Mouse (Mus musculus): ENCODE results near the gene Praf2. TPM values are rescaled to one million over a fixed set of nuclear protein-coding genes. Genes with fewer than 3 reads are reported as not detected.
"Not testable (repeated sequence)": the region's sequence is repeated elsewhere in the genome, so short reads cannot be mapped to it uniquely, and the experiment has no call there.

Gene Praf2
- total RNA-seq (2021): 100 to 1,000 TPM in 1 of 2 experiments, 10 to 100 TPM in 1; 97.3 to 105 TPM

GRCm38 (mm10) chrX:7728215-7728921, at the start of gene Praf2:
Praf2 (plus strand) TSS chrX:7728439.
- intact Hi-C loops (cut with DNase I): no loop called here
- DNase-seq (ENCODE audit: extremely low spot score in 1 of 2, low spot score in 2 of 2): peak; percentile 77 to 83

DNA sequence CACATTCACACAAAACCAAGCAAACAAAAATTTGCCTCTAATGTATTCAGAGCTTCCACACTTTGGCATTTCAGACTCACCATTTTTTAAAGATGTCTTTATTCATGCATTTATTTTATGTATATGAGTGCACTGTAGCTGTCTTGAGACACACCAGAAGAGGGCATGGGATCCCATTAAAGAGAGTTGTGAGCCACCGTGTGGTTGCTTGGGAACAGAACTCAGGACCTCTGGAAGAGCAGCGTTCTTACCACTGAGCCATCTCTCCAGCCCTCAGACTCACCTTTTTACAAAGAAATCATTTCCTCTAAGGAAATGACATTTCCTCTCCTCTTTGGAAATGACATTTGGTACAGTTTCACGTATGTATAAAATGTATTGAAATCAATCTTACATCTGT, 49.3 kb upstream of the Praf2 start:
- DNase-seq (ENCODE audit: extremely low spot score in 1 of 2, low spot score in 2 of 2): no peak
- intact Hi-C loops (cut with DNase I): no loop called here

DNA sequence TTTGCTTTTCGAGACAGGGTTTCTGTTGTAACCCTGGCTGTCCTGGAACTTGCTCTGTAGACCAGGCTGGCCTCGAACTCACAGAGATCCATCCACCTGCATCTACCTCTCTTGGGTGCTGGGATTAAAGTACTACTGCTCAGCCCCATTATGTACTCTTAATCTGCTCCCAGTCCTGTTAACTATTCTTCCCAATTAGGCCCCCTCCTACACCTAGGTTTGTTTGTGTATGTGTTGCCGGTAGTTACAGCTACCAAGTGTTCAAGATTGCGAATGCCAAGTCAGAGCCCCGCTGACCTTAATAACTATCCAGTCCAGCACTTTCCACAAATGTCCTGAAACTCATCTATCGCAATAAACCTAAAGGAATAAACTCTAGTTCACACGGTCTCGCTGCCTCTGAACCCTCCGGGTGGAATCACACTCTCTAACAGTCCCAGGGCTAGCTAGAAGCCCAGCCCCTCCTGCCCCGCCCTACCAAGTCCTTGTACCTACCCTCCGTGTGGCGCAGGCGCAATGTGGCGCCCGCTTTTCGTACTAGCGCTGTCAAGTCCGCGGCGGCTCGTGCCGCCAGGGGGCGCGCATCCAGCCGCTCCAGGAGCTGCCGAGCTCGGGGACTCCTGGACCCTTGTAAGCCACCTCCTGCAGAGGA, 48.7 kb upstream of the Praf2 start:
- peak; percentile 62 to 91 for DNase-seq (ENCODE audit: extremely low spot score in 1 of 2, low spot score in 2 of 2)

DNA sequence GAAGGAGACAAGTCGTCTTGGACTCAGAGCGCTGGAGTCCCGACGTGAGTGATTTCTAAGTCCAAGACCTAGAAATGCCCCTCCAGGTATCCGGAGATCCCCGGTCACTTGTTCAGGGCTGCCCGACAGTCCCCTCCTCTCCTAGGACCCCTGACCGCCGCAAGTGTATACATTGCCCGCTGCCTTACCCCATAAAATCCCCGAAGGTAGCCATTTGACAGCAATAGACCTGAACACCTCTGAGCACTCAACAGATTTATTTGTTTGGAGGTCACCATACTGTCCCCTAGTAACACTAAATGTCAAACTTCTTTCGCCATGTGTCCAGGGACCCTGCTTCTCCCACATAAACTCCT, 48.2 kb upstream of the Praf2 start:
- intact Hi-C loops (cut with DNase I): loop anchor here (10.0 kb wide), 1 partner anchor 205 kb away; no protein-coding TSS in a partner anchor
- DNase-seq (ENCODE audit: extremely low spot score in 1 of 2, low spot score in 2 of 2): no peak

More for the DNA sequence above, 48.7 kb upstream of the Praf2 start:
- intact Hi-C loops (cut with DNase I): loop anchor here (10.0 kb wide), 1 partner anchor 205 kb away; no protein-coding TSS in a partner anchor

DNA sequence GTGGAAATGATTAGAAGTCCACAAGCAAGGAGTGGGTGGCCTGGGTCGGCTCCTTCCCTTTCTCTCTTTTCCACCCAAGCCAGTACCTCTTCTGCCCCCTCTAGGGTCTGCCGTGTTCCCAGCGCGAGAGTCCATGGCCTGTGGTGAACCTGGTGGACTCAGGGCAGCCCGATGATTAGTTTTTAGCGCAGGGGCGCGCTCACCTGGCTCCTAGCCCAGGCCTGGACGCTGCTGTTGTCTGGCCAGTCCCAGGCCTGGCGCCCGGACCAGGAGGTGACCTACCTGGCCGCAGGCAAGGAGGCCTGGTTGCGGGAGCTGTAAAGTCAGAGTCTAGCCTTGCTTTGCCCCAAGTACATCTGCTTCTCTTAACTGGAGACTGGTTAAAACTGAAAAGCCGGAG, 47.4 kb upstream of the Praf2 start, which contains the start of gene Magix:
Gene Magix, minus strand, starts transcription at position 388 of the 400 bp plus-strand sequence.
- DNase-seq (ENCODE audit: extremely low spot score in 1 of 2, low spot score in 2 of 2): no peak
- intact Hi-C loops (cut with DNase I): loop anchor here (10.0 kb wide), 1 partner anchor 206 kb away; no protein-coding TSS in a partner anchor

- intact Hi-C loops (cut with DNase I): loop anchor here (10.0 kb wide), 1 partner anchor 214 kb away; no protein-coding TSS in a partner anchor
- DNase-seq (ENCODE audit: extremely low spot score in 1 of 2, low spot score in 2 of 2): no peak
These were observed 39.9 kb upstream of the Praf2 start for GRCm38 (mm10) chrX:7688321-7688720.

GRCm38 (mm10) chrX:7690486-7690885, 37.8 kb upstream of the Praf2 start:
- intact Hi-C loops (cut with DNase I): no loop called here
- no peak for DNase-seq (ENCODE audit: extremely low spot score in 1 of 2, low spot score in 2 of 2)

GRCm38 (mm10) chrX:7692862-7693261, 35.4 kb upstream of the Praf2 start:
- intact Hi-C loops (cut with DNase I): no loop called here
- peak in 1 of 2 experiments; percentile 22 for DNase-seq (ENCODE audit: extremely low spot score in 1 of 2, low spot score in 2 of 2)

- intact Hi-C loops (cut with DNase I): no loop called here
- no peak for DNase-seq (ENCODE audit: extremely low spot score in 1 of 2, low spot score in 2 of 2)
These were observed 31.7 kb upstream of the Praf2 start for GRCm38 (mm10) chrX:7696520-7696919.

- peak; percentile 86 to 88 for DNase-seq (ENCODE audit: extremely low spot score in 1 of 2, low spot score in 2 of 2)
- intact Hi-C loops (cut with DNase I): no loop called here
These were observed 31.3 kb upstream of the Praf2 start, which contains the start of gene Gpkow for GRCm38 (mm10) chrX:7696954-7697381. Gpkow (plus strand) TSS chrX:7697131.

DNA sequence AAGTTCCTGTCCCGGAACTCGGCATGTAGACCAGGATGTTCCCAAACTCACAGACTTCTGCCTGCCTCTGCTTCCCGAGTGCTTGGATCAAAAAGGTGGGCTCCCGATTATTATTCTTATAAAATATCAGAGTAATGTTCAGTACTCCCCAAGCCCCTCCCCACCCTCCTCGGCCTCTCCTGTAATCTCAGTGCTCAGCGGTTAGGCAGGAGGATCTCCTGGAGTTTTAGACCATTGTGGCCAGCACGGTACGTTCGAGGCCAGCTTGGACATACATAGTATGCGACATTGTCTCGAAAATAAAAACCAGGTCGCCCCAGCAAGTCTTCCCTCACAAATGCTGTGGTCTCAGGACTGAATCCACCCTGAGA, 14.5 kb upstream of the Praf2 start:
- intact Hi-C loops (cut with DNase I); DNase-seq (ENCODE audit: extremely low spot score in 1 of 2, low spot score in 2 of 2): not testable (repeated sequence)

- DNase-seq (ENCODE audit: extremely low spot score in 1 of 2, low spot score in 2 of 2): peak; percentile 92 to 95
- intact Hi-C loops (cut with DNase I): not testable (repeated sequence)
These were observed 13.9 kb upstream of the Praf2 start, which contains the start of gene Wdr45 for GRCm38 (mm10) chrX:7714135-7714899. Wdr45 (plus strand) TSS chrX:7714333.

- intact Hi-C loops (cut with DNase I); DNase-seq (ENCODE audit: extremely low spot score in 1 of 2, low spot score in 2 of 2): not testable (repeated sequence)
These were observed 12.2 kb upstream of the Praf2 start for GRCm38 (mm10) chrX:7716058-7716457.

DNA sequence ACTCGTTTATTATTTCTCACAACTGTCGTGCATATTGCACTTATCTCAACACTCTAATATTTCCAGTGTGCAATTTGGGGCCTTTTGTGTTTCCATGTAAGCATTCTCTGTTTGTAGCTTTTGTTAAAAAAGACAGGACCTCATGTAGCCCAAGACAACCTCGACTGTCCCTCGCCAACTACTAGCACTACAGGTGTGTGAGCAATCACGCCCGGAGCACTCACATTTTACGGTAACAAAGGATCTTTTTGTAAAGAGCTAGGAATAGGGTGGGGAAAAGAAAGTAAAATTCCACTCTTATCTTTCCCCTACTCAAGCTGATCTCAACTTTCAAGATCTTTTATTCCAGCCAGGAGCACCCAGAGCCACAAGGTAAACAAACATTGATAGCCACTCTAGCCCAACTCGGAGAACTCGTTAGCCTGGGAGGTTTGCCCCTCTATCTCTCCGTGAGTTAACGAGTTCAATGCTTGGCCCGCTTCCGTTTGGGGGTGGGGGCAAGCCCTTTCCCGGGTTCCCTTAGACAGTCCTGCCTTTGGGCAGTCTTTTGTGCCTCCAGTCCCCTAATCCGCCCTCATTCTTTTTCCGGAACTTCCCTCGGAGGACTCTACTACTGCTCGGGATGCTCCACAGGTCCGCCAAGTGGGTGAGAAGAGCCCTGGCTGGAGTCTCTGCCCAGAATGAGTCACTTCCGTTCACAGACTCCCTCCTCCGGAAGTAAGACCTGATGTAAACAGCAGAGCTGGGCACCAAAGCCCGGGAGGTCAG, 6.5 kb upstream of the Praf2 start, which contains the start of gene Gm45208:
Gene Gm45208, plus strand, starts transcription at position 732 of the 768 bp plus-strand sequence.
- intact Hi-C loops (cut with DNase I): no loop called here
- DNase-seq (ENCODE audit: extremely low spot score in 1 of 2, low spot score in 2 of 2): peak; percentile 27 to 62

- no peak for DNase-seq (ENCODE audit: extremely low spot score in 1 of 2, low spot score in 2 of 2)
- intact Hi-C loops (cut with DNase I): no loop called here
These were observed 6.0 kb upstream of the Praf2 start for GRCm38 (mm10) chrX:7722282-7722611.

DNA sequence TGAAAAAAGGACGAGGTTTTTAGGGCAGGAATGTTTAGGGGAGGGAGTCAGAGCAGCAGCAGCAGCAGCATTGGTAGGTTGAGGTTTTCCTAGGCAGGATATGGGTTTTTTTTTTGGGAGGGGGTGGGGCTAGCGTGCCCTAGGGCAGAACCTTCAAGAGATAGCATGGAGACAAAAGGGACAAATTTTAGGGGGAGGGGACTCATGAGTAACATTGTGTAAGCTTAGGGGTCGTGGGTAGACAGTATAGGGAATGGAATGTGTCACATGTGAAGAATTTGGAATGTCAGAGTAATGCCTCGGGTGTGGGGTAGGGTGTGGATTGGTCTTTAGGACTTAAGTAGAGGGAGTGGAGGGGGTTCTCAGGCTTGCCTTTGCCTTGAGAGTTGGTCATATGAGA, 5.5 kb upstream of the Praf2 start:
- intact Hi-C loops (cut with DNase I): no loop called here
- no peak for DNase-seq (ENCODE audit: extremely low spot score in 1 of 2, low spot score in 2 of 2)

DNA sequence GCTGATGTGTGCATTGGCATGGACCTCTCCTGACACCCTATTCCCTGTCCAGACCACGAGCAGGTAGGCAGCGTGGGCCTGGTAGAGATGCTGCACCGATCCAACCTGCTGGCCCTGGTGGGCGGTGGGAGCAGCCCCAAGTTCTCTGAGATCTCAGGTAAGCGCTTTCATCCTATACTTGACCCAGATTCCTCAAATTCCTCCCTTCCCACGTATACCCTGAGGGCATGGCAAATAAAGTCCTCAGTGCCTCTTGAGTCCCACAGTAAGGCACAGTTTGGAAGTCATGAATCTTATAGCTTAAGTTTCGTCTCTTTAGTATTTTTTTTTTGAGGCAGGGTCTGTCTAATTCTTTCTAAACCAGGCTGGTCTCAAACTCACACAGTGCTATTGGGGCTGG, 4.1 kb upstream of the Praf2 start:
- DNase-seq (ENCODE audit: extremely low spot score in 1 of 2, low spot score in 2 of 2): no peak
- intact Hi-C loops (cut with DNase I): no loop called here

DNA sequence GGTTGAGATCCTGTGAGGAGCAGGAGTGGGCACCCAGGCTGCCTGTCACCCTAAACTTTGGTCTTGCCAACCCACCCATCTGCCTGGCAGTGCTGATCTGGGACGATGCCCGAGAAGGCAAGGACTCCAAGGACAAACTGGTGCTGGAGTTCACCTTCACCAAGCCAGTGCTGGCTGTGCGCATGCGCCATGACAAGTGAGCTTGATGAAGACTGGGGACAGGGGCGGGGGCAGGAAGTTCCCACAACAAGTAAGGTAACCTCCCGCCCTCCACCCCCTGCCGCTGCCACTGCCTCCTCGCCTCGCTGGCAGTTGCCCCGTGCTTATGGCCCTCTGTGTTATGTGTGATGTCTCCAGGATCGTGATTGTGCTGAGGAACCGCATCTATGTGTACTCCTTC, 2.4 kb upstream of the Praf2 start:
- DNase-seq (ENCODE audit: extremely low spot score in 1 of 2, low spot score in 2 of 2): peak in 1 of 2 experiments; percentile 14
- intact Hi-C loops (cut with DNase I): no loop called here

DNA sequence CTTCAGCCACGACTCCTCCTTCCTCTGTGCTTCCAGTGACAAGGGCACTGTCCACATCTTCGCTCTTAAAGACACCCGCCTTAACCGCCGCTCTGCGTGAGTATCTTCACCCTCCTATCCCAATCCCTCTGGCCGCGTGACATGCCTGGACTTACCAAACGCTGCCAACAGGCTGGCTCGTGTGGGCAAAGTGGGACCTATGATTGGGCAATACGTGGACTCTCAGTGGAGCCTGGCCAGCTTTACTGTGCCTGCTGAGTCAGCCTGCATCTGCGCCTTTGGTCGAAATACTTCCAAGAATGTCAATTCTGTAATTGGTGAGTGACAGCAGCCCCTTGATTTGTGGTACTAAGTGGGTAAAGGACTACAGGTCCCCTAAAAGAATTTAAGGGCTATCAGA, 1.1 kb upstream of the Praf2 start:
- intact Hi-C loops (cut with DNase I): no loop called here
- no peak for DNase-seq (ENCODE audit: extremely low spot score in 1 of 2, low spot score in 2 of 2)
